Mouse (Mus musculus) embryonic fibroblast, embryonic 13.5 days (primary cell): ENCODE data around the gene Lce3f.

Source experiments
- CTCF ChIP-seq: IDR thresholded peaks from 2 replicates; pipeline ENCODE4 v1.5.1; 2011; ENCODE audit warnings: mild to moderate bottlenecking, control low read depth, low read length, moderate library complexity, borderline replicate concordance; ENCODE audit not compliant: insufficient read depth
- POLR2A ChIP-seq: IDR thresholded peaks from 2 replicates; pipeline ENCODE4 v1.6.1; 2011; ENCODE audit warnings: low read depth, mild to moderate bottlenecking, control low read depth, low read length, moderate library complexity

GRCm38 (mm10) chr3:92944186-92944585 lies 47.8 kb upstream of the Lce3f start, which contains the start of gene Lce3c:
- TF ChIP-seq CTCF (no peak), POLR2A (no peak)
